Mouse (Mus musculus) C2C12 (cell line): Measurements from ENCODE around the gene Zbtb2. TPM values are rescaled to one million over a fixed set of nuclear protein-coding genes. Genes with fewer than 3 reads are reported as not detected.

Source experiments
- H3K27me3 ChIP-seq: one replicate; pipeline ENCODE4 v1.6.1; 2011; ENCODE audit not compliant: control insufficient read depth, insufficient read depth, insufficient read length
- H3K36me3 ChIP-seq: one replicate; pipeline ENCODE4 v1.6.1; 2011; ENCODE audit not compliant: control insufficient read depth, insufficient read depth
- H3K4me3 ChIP-seq: one replicate; pipeline ENCODE4 v1.5.1; 2011; ENCODE audit warnings: mild to moderate bottlenecking, control low read depth; ENCODE audit not compliant: poor library complexity, insufficient read depth, severe bottlenecking
- H3K79me2 ChIP-seq: one replicate; pipeline ENCODE4 v1.6.1; 2011; ENCODE audit not compliant: control insufficient read depth, insufficient read depth
- H3K79me3 ChIP-seq: one replicate; pipeline ENCODE4 v1.6.1; 2011; ENCODE audit warnings: low read depth, control low read depth
- H3ac ChIP-seq: one replicate; pipeline ENCODE3; 2011; ENCODE audit warnings: low read depth; ENCODE audit not compliant: control insufficient read depth, insufficient read length
- CEBPB ChIP-seq: IDR thresholded peaks from one replicate; pipeline ENCODE4 v1.6.1; 2011; ENCODE audit warnings: low read depth, mild to moderate bottlenecking, control low read depth, moderate library complexity
- CTCF ChIP-seq: IDR thresholded peaks from one replicate; pipeline ENCODE4 v1.5.1; 2011; ENCODE audit not compliant: control insufficient read depth, insufficient read depth, insufficient read length
- FOSL1 ChIP-seq: IDR thresholded peaks from one replicate; pipeline ENCODE4 v1.8.0; 2011; ENCODE audit warnings: mild to moderate bottlenecking, low read length; ENCODE audit not compliant: poor library complexity, insufficient read depth, severe bottlenecking
- MAX ChIP-seq: IDR thresholded peaks from one replicate; pipeline ENCODE4 v1.6.1; 2011; ENCODE audit warnings: mild to moderate bottlenecking, control low read depth
- MYOD1 ChIP-seq: IDR thresholded peaks from one replicate; pipeline ENCODE4 v1.6.1; 2011; ENCODE audit warnings: low read depth; ENCODE audit not compliant: control insufficient read depth, insufficient read length
- MYOG ChIP-seq: IDR thresholded peaks from one replicate; pipeline ENCODE4 v1.6.1; 2011; ENCODE audit not compliant: control insufficient read depth, insufficient read length; ENCODE audit errors: extremely low read depth
- USF1 ChIP-seq: IDR thresholded peaks from one replicate; pipeline ENCODE4 v1.6.1; 2011; ENCODE audit warnings: low read depth, mild to moderate bottlenecking, control low read depth, moderate library complexity
- polyA plus RNA-seq: library from polyadenylated mRNA; unstranded; fragments of >200 nt; fragmentation: generic; extraction: Trizol; gene quantifications from one replicate; pipeline ENCODE4 v1.2.1, GENCODE M21; 2012; ENCODE audit warnings: missing spikeins

Zbtb2 gene
- polyA plus RNA-seq, 1 experiment, result 7.9 TPM

GRCm38 (mm10) chr10:4338863-4339461 is 48.9 kb downstream of the Zbtb2 start:
- H3K36me3 ChIP-seq, result no peaks in the 10 kb centered on the region
- no peak overlapping the region for H3K4me3 ChIP-seq
- no peak for TF ChIP-seq MYOD1
- TF ChIP-seq MYOG, result no peak
- TF ChIP-seq CEBPB, result no peak
- TF ChIP-seq USF1, result no peak
- no peak for TF ChIP-seq FOSL1
- no peak for TF ChIP-seq CTCF
- TF ChIP-seq MAX, result no peak
- no peak overlapping the region for H3ac ChIP-seq
- H3K79me2 ChIP-seq, result no peaks in the 10 kb centered on the region
- no peaks in the 10 kb centered on the region for H3K27me3 ChIP-seq
- H3K79me3 ChIP-seq, result no peaks in the 10 kb centered on the region

- TF ChIP-seq CTCF, result no peak
- TF ChIP-seq USF1, result peak; percentile 91
- TF ChIP-seq CEBPB, result no peak
- no peak for TF ChIP-seq MYOD1
- TF ChIP-seq MAX, result no peak
- TF ChIP-seq MYOG, result no peak
- TF ChIP-seq FOSL1, result no peak
- H3K27me3 ChIP-seq, result no peaks in the 10 kb centered on the region
- H3K79me3 ChIP-seq, result no peaks in the 10 kb centered on the region
- no peak overlapping the region for H3ac ChIP-seq
- H3K79me2 ChIP-seq, result no peaks in the 10 kb centered on the region
- H3K4me3 ChIP-seq, result no peak overlapping the region
- H3K36me3 ChIP-seq, result no peaks in the 10 kb centered on the region
These were observed 53.7 kb downstream of the Zbtb2 start for GRCm38 (mm10) chr10:4334039-4334683.

GRCm38 (mm10) chr10:4333319-4333718 is 54.6 kb downstream of the Zbtb2 start:
- Histone ChIP-seq H3K27me3 (no peaks in the 10 kb centered on the region), H3K79me3 (no peaks in the 10 kb centered on the region), H3K36me3 (no peaks in the 10 kb centered on the region), H3ac (no peak overlapping the region), H3K79me2 (no peaks in the 10 kb centered on the region), H3K4me3 (no peak overlapping the region)
- no peak for TF ChIP-seq MAX
- no peak for TF ChIP-seq FOSL1
- TF ChIP-seq MYOD1, result no peak
- TF ChIP-seq CTCF, result peak; percentile 30
- no peak for TF ChIP-seq CEBPB

- H3K4me3 ChIP-seq, result no peak overlapping the region
- no peaks in the 10 kb centered on the region for H3K27me3 ChIP-seq
- no peaks in the 10 kb centered on the region for H3K36me3 ChIP-seq
- H3ac ChIP-seq, result no peak overlapping the region
- TF ChIP-seq FOSL1 (no peak), MAX (no peak), CEBPB (no peak), MYOG (no peak), USF1 (no peak), CTCF (no peak), MYOD1 (no peak)
- H3K79me2 ChIP-seq, result no peaks in the 10 kb centered on the region
- no peaks in the 10 kb centered on the region for H3K79me3 ChIP-seq
These were observed 55.5 kb downstream of the Zbtb2 start for GRCm38 (mm10) chr10:4332228-4332979.

- TF ChIP-seq MAX, result no peak
- Histone ChIP-seq H3K4me3 (no peak overlapping the region), H3K27me3 (no peaks in the 10 kb centered on the region), H3K36me3 (no peaks in the 10 kb centered on the region), H3K79me2 (no peaks in the 10 kb centered on the region), H3ac (no peak overlapping the region), H3K79me3 (no peaks in the 10 kb centered on the region)
These were observed 60.2 kb downstream of the Zbtb2 start for GRCm38 (mm10) chr10:4327716-4328115.

- Histone ChIP-seq H3ac (no peak overlapping the region), H3K27me3 (no peaks in the 10 kb centered on the region), H3K4me3 (no peak overlapping the region), H3K36me3 (no peaks in the 10 kb centered on the region), H3K79me2 (no peaks in the 10 kb centered on the region), H3K79me3 (no peaks in the 10 kb centered on the region)
- TF ChIP-seq CTCF (no peak), CEBPB (no peak), FOSL1 (no peak), MAX (no peak), USF1 (no peak)
These were observed 62.3 kb downstream of the Zbtb2 start for GRCm38 (mm10) chr10:4325562-4325961.
